Mouse (Mus musculus) embryonic facial prominence, embryonic 12.5 days (tissue): Measurements from ENCODE around the gene Ddi1. TPM values are rescaled to one million over a fixed set of nuclear protein-coding genes. Genes with fewer than 3 reads are reported as not detected.

Experiments used
- ATAC-seq: fragments of 200-750 bp; cut with Nextera tagmentation; 2 replicates; pipeline ENCODE4 v1.8.0; 2017; ENCODE audit not compliant: insufficient number of reproducible peaks, insufficient read depth, low FRiP score, low TSS enrichment
- H3K27ac ChIP-seq: fragments of 300-500 bp; sonication (generic); 2 replicates; pipeline ENCODE4 v1.5.1; 2016; ENCODE audit warnings: mild to moderate bottlenecking
- H3K27me3 ChIP-seq: fragments of 300-500 bp; sonication (generic); 2 replicates; pipeline ENCODE4 v1.6.1; 2016; ENCODE audit warnings: mild to moderate bottlenecking, moderate library complexity
- H3K36me3 ChIP-seq: fragments of 300-500 bp; sonication (generic); 2 replicates; pipeline ENCODE4 v1.6.1; 2016; ENCODE audit warnings: mild to moderate bottlenecking
- H3K4me1 ChIP-seq: fragments of 300-500 bp; sonication (generic); 2 replicates; pipeline ENCODE4 v1.6.1; 2016
- H3K4me2 ChIP-seq: fragments of 300-500 bp; sonication (generic); replicated peaks from 2 replicates; pipeline ENCODE4 v1.6.1; 2016; ENCODE audit warnings: mild to moderate bottlenecking, moderate library complexity
- H3K4me3 ChIP-seq: fragments of 300-500 bp; sonication (generic); 2 replicates; pipeline ENCODE4 v1.5.1; 2016; ENCODE audit warnings: mild to moderate bottlenecking
- H3K9ac ChIP-seq: fragments of 300-500 bp; sonication (generic); 2 replicates; pipeline ENCODE4 v1.6.1; 2016; ENCODE audit warnings: mild to moderate bottlenecking, moderate library complexity
- H3K9me3 ChIP-seq: fragments of 300-500 bp; sonication (generic); 2 replicates; pipeline ENCODE4 v1.6.1; 2016; ENCODE audit warnings: mild to moderate bottlenecking, moderate library complexity
- WGBS: fragments of 180-500 bp; shearing (Covaris S2); methylation state at CpG from one replicate; pipeline ENCODE4 v1.1.7; 2016; 5-methylcytosine and 5-hydroxymethylcytosine counted together
- polyA plus RNA-seq: library from polyadenylated mRNA; unstranded; fragments of >200 nt; fragmentation: Nextera tagmentation; extraction: Ambion mirVana; gene quantifications from 2 replicates; pipeline ENCODE4 v1.2.1, GENCODE M21; 2016

Ddi1 gene
- polyA plus RNA-seq: 0.05 and 0.09 TPM in 2 replicates

DNA sequence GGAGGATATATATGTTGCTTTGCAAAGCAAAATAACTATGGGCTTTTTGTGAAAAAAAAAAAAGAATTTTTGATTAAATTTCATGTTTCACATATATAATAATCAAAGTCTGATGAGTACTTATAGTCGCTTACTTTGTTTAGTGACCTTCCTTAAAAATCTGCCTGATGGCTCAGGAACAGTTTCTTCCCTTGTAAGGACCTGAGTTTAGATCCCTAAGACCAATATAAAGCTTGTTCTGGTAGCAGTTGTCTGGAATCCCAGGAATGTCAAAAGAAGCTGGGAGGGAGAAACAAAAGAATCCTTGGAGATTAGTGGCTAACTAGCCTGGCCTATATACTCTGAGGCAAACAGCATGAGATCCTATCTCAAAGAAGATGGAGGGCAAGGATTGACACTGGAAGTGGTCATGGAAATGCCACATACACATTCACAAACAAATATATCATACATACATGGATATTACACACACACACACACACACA is at the start of gene Ddi1:
Ddi1 (minus strand) TSS at position 51 of the 485 bp plus-strand sequence.
- Histone ChIP-seq H3K4me1 (no peaks in the 10 kb centered on the region), H3K4me2 (no peak within 1 kb of the TSS), H3K27me3 (no peaks in the 10 kb centered on the region), H3K36me3 (no peaks in the 10 kb centered on the region), H3K27ac (no peak within 1 kb of the TSS), H3K4me3 (no peak within 1 kb of the TSS), H3K9ac (no peak within 1 kb of the TSS), H3K9me3 (no peaks in the 10 kb centered on the region)
- no peak for ATAC-seq
- 43% methylated on average over 1 of the region's 1 CpGs for WGBS

DNA sequence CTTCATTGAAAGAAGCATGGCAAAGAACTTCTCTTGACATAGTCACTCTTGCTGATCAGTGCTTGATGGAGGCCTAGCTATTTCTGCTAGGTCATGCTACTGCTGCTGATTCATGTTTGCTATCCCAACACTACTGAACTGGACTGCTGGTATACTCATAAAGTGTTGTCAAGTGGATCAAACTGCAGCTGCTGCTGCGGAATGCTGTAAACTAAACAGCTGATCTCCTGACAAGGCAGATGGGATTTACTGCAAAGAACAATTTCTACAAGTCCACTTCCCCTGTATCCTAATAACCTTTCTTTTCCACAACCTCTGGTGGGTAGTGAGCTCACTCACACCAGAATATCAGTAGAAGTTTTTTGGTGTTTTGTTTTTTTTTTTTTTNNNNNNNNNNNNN is 47.5 kb upstream of the Ddi1 start:
- Histone ChIP-seq H3K4me3 (no peak overlapping the region), H3K4me2 (no peak overlapping the region), H3K4me1 (no peaks in the 10 kb centered on the region), H3K9me3 (no peaks in the 10 kb centered on the region), H3K27me3 (no peaks in the 10 kb centered on the region), H3K27ac (no peak overlapping the region), H3K36me3 (no peaks in the 10 kb centered on the region), H3K9ac (no peak overlapping the region)
- WGBS: 80% methylated on average over 1 of the region's 1 CpGs
- no peak for ATAC-seq

DNA sequence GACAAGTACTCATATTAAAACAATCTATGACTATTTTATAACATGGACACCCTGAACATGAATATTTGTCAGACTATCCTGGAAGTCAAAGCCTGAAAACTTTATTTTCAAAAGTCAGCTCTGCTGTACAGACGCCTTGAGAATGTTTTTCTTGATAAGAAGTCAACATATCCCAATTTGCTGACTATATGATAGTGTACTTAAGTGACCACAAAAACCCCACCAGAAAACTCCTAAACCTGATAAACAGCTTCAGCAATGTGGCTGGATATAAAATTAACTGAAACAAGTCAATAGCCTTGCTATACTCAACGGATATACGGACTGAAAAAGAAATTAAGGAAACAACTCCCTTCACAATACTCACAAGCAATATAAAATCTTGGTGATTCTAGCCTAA is 36.2 kb upstream of the Ddi1 start:
- no peak for ATAC-seq
- Histone ChIP-seq H3K36me3 (no peaks in the 10 kb centered on the region), H3K4me2 (no peak overlapping the region), H3K27me3 (no peaks in the 10 kb centered on the region), H3K9me3 (no peaks in the 10 kb centered on the region), H3K9ac (no peak overlapping the region), H3K4me3 (no peak overlapping the region), H3K27ac (no peak overlapping the region), H3K4me1 (no peaks in the 10 kb centered on the region)
- 89% methylated on average over 3 of the region's 3 CpGs for WGBS

DNA sequence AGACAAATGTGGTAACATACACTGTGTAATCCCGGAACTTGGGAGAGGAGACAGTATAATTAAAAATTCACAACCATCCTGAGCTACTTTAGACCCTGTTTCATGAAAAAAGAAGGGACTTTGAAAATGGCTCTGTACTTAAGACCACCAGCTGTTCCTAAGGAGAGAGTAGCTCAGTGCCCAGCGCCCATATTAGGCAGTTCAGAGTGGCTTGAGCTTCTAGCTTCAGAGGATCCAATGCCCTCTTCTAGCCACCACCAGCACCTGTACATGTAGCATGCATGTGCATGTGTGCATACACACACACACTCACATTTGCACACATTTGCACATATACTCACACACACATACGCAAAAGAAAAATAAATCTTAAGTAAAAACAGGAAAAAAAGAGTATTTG is 34.9 kb upstream of the Ddi1 start:
- no peak overlapping the region for H3K4me3 ChIP-seq
- WGBS: 89% methylated on average over 3 of the region's 3 CpGs
- H3K27me3 ChIP-seq: no peaks in the 10 kb centered on the region
- ATAC-seq: no peak
- H3K4me1 ChIP-seq: no peaks in the 10 kb centered on the region
- no peak overlapping the region for H3K9ac ChIP-seq
- no peaks in the 10 kb centered on the region for H3K36me3 ChIP-seq
- H3K4me2 ChIP-seq: no peak overlapping the region
- H3K9me3 ChIP-seq: no peaks in the 10 kb centered on the region
- no peak overlapping the region for H3K27ac ChIP-seq

DNA sequence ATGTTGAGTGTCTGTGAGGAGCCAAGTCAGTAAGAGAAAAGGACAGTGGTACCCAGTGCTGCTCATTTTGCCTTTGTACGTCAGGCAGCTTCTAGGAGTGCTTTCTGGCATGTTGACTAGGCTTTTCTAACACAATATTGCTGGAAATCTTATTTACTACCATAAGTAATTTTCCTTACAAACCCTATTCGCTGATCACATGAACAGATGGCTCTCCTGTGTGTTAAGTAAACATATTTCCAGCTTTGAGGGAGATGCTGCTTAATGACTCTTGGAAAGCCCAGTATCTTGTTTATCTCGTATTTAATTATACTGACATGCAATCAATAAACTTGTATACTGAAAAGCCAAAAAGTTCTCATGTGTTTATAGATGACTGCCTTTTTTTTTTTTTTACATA is 32.4 kb upstream of the Ddi1 start:
- 74% methylated on average over 3 of the region's 3 CpGs for WGBS
- H3K9ac ChIP-seq: no peak overlapping the region
- no peak for ATAC-seq
- no peak overlapping the region for H3K4me2 ChIP-seq
- no peaks in the 10 kb centered on the region for H3K27me3 ChIP-seq
- H3K27ac ChIP-seq: no peak overlapping the region
- H3K4me1 ChIP-seq: no peaks in the 10 kb centered on the region
- no peaks in the 10 kb centered on the region for H3K36me3 ChIP-seq
- H3K9me3 ChIP-seq: no peaks in the 10 kb centered on the region
- H3K4me3 ChIP-seq: no peak overlapping the region

DNA sequence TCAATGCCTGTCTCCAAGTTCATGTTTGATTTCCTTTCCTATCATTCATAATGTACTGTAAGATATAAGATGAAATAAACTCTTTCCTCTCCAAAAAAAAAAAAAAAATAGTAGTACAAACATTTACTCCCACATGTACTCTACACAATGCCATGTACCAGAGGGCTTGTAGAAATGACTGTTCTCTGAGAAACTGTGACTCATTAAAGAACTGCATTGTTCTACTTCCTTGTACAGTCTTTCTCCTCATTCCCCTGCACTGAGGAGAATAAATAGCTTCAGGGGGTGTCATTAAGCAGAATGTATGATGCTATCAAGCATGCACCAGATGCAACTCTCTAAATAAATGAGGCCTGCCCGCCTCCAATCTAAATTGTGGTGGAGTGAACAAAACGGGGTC is 28.9 kb upstream of the Ddi1 start:
- no peaks in the 10 kb centered on the region for H3K9me3 ChIP-seq
- ATAC-seq: no peak
- WGBS: 90% methylated on average over 2 of the region's 2 CpGs
- H3K4me3 ChIP-seq: no peak overlapping the region
- no peaks in the 10 kb centered on the region for H3K27me3 ChIP-seq
- H3K9ac ChIP-seq: no peak overlapping the region
- H3K36me3 ChIP-seq: no peaks in the 10 kb centered on the region
- no peak overlapping the region for H3K4me2 ChIP-seq
- H3K4me1 ChIP-seq: no peaks in the 10 kb centered on the region
- no peak overlapping the region for H3K27ac ChIP-seq

DNA sequence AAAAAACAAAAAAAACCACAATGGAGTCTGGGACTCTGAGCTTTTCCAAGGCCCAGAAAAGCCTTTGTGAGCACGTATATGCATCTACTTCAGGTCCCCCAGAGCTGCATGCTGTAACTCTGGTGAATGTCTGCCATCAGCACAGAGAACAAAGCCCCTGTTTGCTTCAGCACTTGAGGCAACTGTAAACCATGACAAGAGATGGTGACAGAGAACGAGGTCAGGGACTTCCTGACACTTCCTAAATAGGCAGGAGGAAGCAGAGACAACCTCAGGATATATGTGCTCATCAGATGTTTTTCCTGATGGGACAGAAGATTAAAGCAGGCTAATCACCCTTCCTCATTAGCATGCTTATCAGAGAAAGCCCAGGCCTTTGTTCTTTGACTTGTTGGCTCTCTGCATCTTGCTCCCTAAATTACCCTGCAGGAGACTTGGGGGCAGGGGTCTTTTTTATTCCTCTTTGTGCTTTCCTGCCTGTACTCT is 19.6 kb upstream of the Ddi1 start:
- Histone ChIP-seq H3K4me3 (no peak overlapping the region), H3K27ac (no peak overlapping the region)
- no peak for ATAC-seq

DNA sequence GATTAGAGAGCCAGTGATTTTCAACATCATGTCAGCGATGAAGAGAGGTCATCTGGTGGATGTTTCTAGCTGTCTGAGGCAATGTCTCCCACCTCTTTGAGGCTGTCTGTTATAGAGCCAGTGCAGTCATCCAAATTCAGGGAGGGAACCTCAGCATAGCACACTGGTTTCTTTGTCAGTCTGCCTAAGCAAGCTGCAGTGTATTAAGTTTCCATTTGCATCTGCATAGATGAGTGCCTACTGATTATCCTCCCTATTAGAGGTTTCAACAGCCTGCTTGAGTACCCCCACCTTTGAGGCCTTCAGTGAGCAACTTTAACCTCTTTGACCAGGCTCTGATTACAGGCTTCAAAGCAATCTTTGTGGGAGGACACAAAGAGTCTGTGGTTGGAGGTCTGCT is 17.1 kb upstream of the Ddi1 start:
- Histone ChIP-seq H3K9me3 (no peaks in the 10 kb centered on the region), H3K4me2 (no peak overlapping the region), H3K27ac (no peak overlapping the region), H3K4me3 (no peak overlapping the region), H3K27me3 (no peaks in the 10 kb centered on the region), H3K36me3 (no peaks in the 10 kb centered on the region), H3K9ac (no peak overlapping the region), H3K4me1 (no peaks in the 10 kb centered on the region)
- 0 out of 2 replicates have a peak, but pooled peaks have one; percentile 67 for ATAC-seq
- 56% methylated on average over 1 of the region's 1 CpGs for WGBS

More for the DNA sequence above, 19.6 kb upstream of the Ddi1 start:
- no peak overlapping the region for H3K4me2 ChIP-seq
- H3K27me3 ChIP-seq: no peaks in the 10 kb centered on the region
- WGBS: 17% methylated on average over 2 of the region's 2 CpGs
- H3K4me1 ChIP-seq: no peaks in the 10 kb centered on the region
- H3K9ac ChIP-seq: no peak overlapping the region
- H3K36me3 ChIP-seq: no peaks in the 10 kb centered on the region
- H3K9me3 ChIP-seq: no peaks in the 10 kb centered on the region

DNA sequence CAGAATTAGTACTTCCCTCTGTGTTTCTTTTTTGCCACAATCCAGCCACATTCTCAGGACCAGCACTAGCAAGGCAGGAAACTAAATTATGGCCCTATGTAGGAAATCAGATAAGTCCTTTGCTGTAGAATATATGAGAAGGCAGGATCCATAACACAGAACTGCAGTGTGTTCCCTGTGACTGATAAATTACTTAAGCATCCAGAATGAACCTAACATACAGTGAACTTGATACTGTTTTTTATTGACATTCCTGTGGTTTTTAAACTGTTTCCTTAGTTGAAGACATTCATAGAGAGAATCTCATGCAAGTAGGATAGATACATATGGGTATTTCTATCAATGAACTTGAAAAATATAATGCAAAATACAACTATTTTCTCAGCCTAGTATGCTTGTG is 7.9 kb upstream of the Ddi1 start:
- Histone ChIP-seq H3K36me3 (no peaks in the 10 kb centered on the region), H3K27me3 (no peaks in the 10 kb centered on the region), H3K4me1 (no peaks in the 10 kb centered on the region), H3K4me3 (no peak overlapping the region), H3K9ac (no peak overlapping the region), H3K4me2 (no peak overlapping the region), H3K27ac (no peak overlapping the region), H3K9me3 (no peaks in the 10 kb centered on the region)
- no peak for ATAC-seq

DNA sequence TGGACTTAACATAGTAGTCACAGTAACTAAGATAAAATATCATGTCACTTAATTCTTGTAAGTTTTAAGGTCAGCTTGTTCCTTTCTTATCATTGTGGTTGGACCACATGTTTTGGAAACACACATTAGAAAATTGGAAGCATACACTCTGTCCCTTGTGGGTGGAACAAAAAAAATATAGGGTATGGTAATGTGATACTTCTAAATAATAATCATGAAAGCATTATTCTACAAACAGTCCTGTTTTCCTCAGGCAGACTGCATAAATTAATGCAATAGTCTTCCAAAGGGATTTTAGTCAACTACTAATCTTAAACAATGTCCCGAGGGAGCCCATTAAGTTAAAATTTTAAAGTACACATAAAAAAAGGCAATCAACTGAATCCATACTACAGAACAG is 6.7 kb upstream of the Ddi1 start:
- Histone ChIP-seq H3K4me1 (no peaks in the 10 kb centered on the region), H3K36me3 (no peaks in the 10 kb centered on the region), H3K27me3 (no peaks in the 10 kb centered on the region), H3K9ac (no peak overlapping the region), H3K4me3 (no peak overlapping the region), H3K9me3 (no peaks in the 10 kb centered on the region), H3K4me2 (no peak overlapping the region), H3K27ac (no peak overlapping the region)
- ATAC-seq: no peak
- 60% methylated on average over 1 of the region's 1 CpGs for WGBS

DNA sequence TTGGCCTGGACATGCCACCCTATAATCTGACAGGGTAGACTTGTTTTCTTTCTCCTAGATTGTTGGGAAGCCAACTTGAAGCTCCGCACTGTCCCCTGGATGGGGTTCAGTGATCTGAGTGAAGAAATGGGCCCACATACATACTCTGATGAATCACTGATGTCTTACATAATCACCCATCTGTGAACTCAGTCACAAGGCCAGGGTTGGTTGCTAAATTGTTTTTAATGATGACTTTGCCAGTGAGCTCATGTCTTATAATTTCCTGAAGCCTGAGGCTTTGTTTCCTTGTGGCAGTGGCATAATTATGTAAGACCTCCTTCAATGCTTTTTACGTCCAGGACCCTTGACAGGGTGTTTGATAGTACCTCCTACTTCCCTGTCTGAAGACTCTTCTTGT is 4.8 kb downstream of the Ddi1 start:
- no peaks in the 10 kb centered on the region for H3K27me3 ChIP-seq
- H3K36me3 ChIP-seq: no peaks in the 10 kb centered on the region
- no peak for ATAC-seq
- H3K4me1 ChIP-seq: no peaks in the 10 kb centered on the region
- H3K27ac ChIP-seq: no peak overlapping the region
- 81% methylated on average over 2 of the region's 2 CpGs for WGBS
- no peaks in the 10 kb centered on the region for H3K9me3 ChIP-seq
- H3K4me2 ChIP-seq: no peak overlapping the region
- no peak overlapping the region for H3K4me3 ChIP-seq
- no peak overlapping the region for H3K9ac ChIP-seq

DNA sequence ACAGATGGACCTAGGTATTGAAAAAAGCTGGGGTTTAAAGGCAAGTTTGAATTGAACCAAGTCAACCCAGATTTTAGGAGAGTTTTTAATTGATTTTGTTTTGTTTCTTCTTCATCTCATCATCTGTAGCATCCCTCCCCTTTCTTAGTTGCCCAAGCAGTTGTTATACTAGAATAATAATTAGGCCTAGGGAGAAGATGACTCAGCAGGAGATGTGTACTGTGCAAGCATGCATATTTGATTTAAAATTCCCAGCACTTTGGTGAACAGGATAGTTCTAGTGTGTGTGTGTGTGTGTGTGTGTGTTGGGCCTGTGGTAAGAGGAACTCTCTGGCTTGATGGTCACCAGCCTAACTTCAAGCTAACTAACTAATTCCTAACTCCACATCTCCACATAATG is 12.6 kb downstream of the Ddi1 start:
- H3K9me3 ChIP-seq: no peaks in the 10 kb centered on the region

DNA sequence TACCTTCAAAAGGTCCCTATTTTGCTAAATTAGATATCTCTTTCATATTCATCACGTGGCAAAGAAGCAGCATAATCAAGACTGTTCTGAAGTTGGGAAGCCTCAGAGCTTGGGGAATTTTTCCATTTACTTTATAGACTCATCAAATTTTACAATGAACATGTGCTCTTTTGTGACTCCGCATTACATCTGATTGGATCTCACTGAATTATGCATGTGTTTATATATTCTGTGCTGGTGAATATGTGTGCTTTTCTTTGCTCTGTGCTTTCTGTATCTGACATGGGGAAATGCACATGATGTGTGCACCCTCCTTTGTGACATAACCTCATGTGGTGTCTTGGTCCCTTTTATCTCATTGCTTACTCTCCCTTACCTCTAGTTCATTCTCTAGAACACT is 17.7 kb downstream of the Ddi1 start:
- ATAC-seq: no peak

More for the DNA sequence above, 12.6 kb downstream of the Ddi1 start:
- Histone ChIP-seq H3K36me3 (no peaks in the 10 kb centered on the region), H3K27me3 (no peaks in the 10 kb centered on the region), H3K9ac (no peak overlapping the region), H3K4me2 (no peak overlapping the region), H3K4me1 (no peaks in the 10 kb centered on the region), H3K4me3 (no peak overlapping the region), H3K27ac (no peak overlapping the region)
- no peak for ATAC-seq

More for the DNA sequence above, 17.7 kb downstream of the Ddi1 start:
- WGBS: 79% methylated on average over 2 of the region's 2 CpGs
- Histone ChIP-seq H3K9me3 (no peaks in the 10 kb centered on the region), H3K4me1 (no peaks in the 10 kb centered on the region), H3K4me2 (no peak overlapping the region), H3K36me3 (no peaks in the 10 kb centered on the region), H3K4me3 (no peak overlapping the region), H3K27me3 (no peaks in the 10 kb centered on the region), H3K27ac (no peak overlapping the region), H3K9ac (no peak overlapping the region)
